Mouse (Mus musculus): Measurements from ENCODE around the gene Mief2.

GRCm38 (mm10) chr11:60772161-60772560, 44.0 kb downstream of the Mief2 start:
- TF ChIP-seq CTCF (IDR thresholded peaks at IDR 0.05; ENCODE audit: insufficient read depth, low read depth, low read length) (no peak), POLR2A (IDR thresholded peaks at IDR 0.05; ENCODE audit: insufficient read depth, low read depth, low read length) (no peak)

Data from olfactory bulb, adult 2 months (tissue).